Mouse (Mus musculus): ENCODE measurements around the gene Olfr1412. TPM values are rescaled to one million over a fixed set of nuclear protein-coding genes. Genes with fewer than 3 reads are reported as not detected.

Olfr1412 gene
- polyA plus RNA-seq, 1 experiment from 2014 or later: not detected

GRCm38 (mm10) chr1:92596019-92596418, 10.4 kb downstream of the Olfr1412 start:
- H3K4me1 ChIP-seq (replicated peaks; ENCODE audit: control insufficient read depth, insufficient read depth): no peaks in the 10 kb centered on the region
- no peak for DNase-seq (ENCODE audit: low spot score)
- H3K4me3 ChIP-seq (ENCODE audit: low read depth, low read length): no peak overlapping the region
- 68% methylated on average over 3 of the region's 3 CpGs for WGBS
- H3K4me2 ChIP-seq (replicated peaks; ENCODE audit: low read depth): no peak overlapping the region
- H3K9ac ChIP-seq (ENCODE audit: low read length): no peak overlapping the region
- no peaks in the 10 kb centered on the region for H3K36me3 ChIP-seq (ENCODE audit: control insufficient read depth, insufficient read depth, low read length)
- H3K9me3 ChIP-seq (ENCODE audit: control insufficient read depth, low read length): no peaks in the 10 kb centered on the region
- H3K27me3 ChIP-seq (ENCODE audit: control insufficient read depth, insufficient read depth, low read length): no peaks in the 10 kb centered on the region
- no peak for ATAC-seq (ENCODE audit: low FRiP score, low TSS enrichment)
- TF ChIP-seq EP300 (optimal IDR thresholded peaks at IDR 0.05): no peak
- TF ChIP-seq CTCF (IDR thresholded peaks at IDR 0.05; ENCODE audit: low read depth): no peak
- H3K27ac ChIP-seq (replicated peaks): no peak overlapping the region

- no peak for DNase-seq (ENCODE audit: low spot score)
- 89% methylated on average over 1 of the region's 1 CpGs for WGBS
- H3K4me2 ChIP-seq (replicated peaks; ENCODE audit: low read depth): no peak within 1 kb of the TSS
- no peak for ATAC-seq (ENCODE audit: low FRiP score, low TSS enrichment)
- H3K9me3 ChIP-seq (ENCODE audit: control insufficient read depth, low read length): no peaks in the 10 kb centered on the region
- H3K36me3 ChIP-seq (ENCODE audit: control insufficient read depth, insufficient read depth, low read length): no peaks in the 10 kb centered on the region
- TF ChIP-seq EP300 (optimal IDR thresholded peaks at IDR 0.05): no peak
- no peak for TF ChIP-seq CTCF (IDR thresholded peaks at IDR 0.05; ENCODE audit: low read depth)
- no peaks in the 10 kb centered on the region for H3K27me3 ChIP-seq (ENCODE audit: control insufficient read depth, insufficient read depth, low read length)
- no peaks in the 10 kb centered on the region for H3K4me1 ChIP-seq (replicated peaks; ENCODE audit: control insufficient read depth, insufficient read depth)
- H3K27ac ChIP-seq (replicated peaks): no peak within 1 kb of the TSS
- H3K4me3 ChIP-seq (ENCODE audit: low read depth, low read length): no peak within 1 kb of the TSS
- no peak within 1 kb of the TSS for H3K9ac ChIP-seq (ENCODE audit: low read length)
These were observed 19.9 kb downstream of the Olfr1412 start, which contains the start of gene Olfr1410 for GRCm38 (mm10) chr1:92605482-92605881. Gene Olfr1410, plus strand, starts transcription at chr1:92605782.

GRCm38 (mm10) chr1:92607711-92608110, 22.1 kb downstream of the Olfr1412 start:
- no peaks in the 10 kb centered on the region for H3K4me1 ChIP-seq (replicated peaks; ENCODE audit: control insufficient read depth, insufficient read depth)
- H3K4me3 ChIP-seq (ENCODE audit: low read depth, low read length): no peak overlapping the region
- no peak overlapping the region for H3K9ac ChIP-seq (ENCODE audit: low read length)
- H3K27me3 ChIP-seq (ENCODE audit: control insufficient read depth, insufficient read depth, low read length): no peaks in the 10 kb centered on the region
- TF ChIP-seq CTCF (IDR thresholded peaks at IDR 0.05; ENCODE audit: low read depth): no peak
- TF ChIP-seq EP300 (optimal IDR thresholded peaks at IDR 0.05): no peak
- DNase-seq (ENCODE audit: low spot score): no peak
- ATAC-seq (ENCODE audit: low FRiP score, low TSS enrichment): no peak
- H3K4me2 ChIP-seq (replicated peaks; ENCODE audit: low read depth): no peak overlapping the region
- H3K36me3 ChIP-seq (ENCODE audit: control insufficient read depth, insufficient read depth, low read length): no peaks in the 10 kb centered on the region
- no peaks in the 10 kb centered on the region for H3K9me3 ChIP-seq (ENCODE audit: control insufficient read depth, low read length)
- WGBS: 73% methylated on average over 4 of the region's 4 CpGs
- no peak overlapping the region for H3K27ac ChIP-seq (replicated peaks)

GRCm38 (mm10) chr1:92611008-92611407, 25.4 kb downstream of the Olfr1412 start:
- DNase-seq (ENCODE audit: low spot score) (peak; percentile 57), ATAC-seq (ENCODE audit: low FRiP score, low TSS enrichment) (no peak)
- Histone ChIP-seq H3K4me3 (ENCODE audit: low read depth, low read length) (no peak overlapping the region), H3K4me2 (replicated peaks; ENCODE audit: low read depth) (no peak overlapping the region), H3K9ac (ENCODE audit: low read length) (no peak overlapping the region), H3K9me3 (ENCODE audit: control insufficient read depth, low read length) (no peaks in the 10 kb centered on the region), H3K27me3 (ENCODE audit: control insufficient read depth, insufficient read depth, low read length) (no peaks in the 10 kb centered on the region), H3K36me3 (ENCODE audit: control insufficient read depth, insufficient read depth, low read length) (no peaks in the 10 kb centered on the region), H3K27ac (replicated peaks) (no peak overlapping the region), H3K4me1 (replicated peaks; ENCODE audit: control insufficient read depth, insufficient read depth) (no peaks in the 10 kb centered on the region)
- TF ChIP-seq EP300 (optimal IDR thresholded peaks at IDR 0.05) (no peak), CTCF (IDR thresholded peaks at IDR 0.05; ENCODE audit: low read depth) (peak; percentile 90)
- 3% methylated on average over 5 of the region's 5 CpGs for WGBS

- no peaks in the 10 kb centered on the region for H3K36me3 ChIP-seq (ENCODE audit: control insufficient read depth, insufficient read depth, low read length)
- no peak overlapping the region for H3K9ac ChIP-seq (ENCODE audit: low read length)
- no peaks in the 10 kb centered on the region for H3K9me3 ChIP-seq (ENCODE audit: control insufficient read depth, low read length)
- no peak for ATAC-seq (ENCODE audit: low FRiP score, low TSS enrichment)
- DNase-seq (ENCODE audit: low spot score): no peak
- H3K27ac ChIP-seq (replicated peaks): no peak overlapping the region
- H3K4me1 ChIP-seq (replicated peaks; ENCODE audit: control insufficient read depth, insufficient read depth): no peaks in the 10 kb centered on the region
- H3K4me2 ChIP-seq (replicated peaks; ENCODE audit: low read depth): no peak overlapping the region
- H3K27me3 ChIP-seq (ENCODE audit: control insufficient read depth, insufficient read depth, low read length): no peaks in the 10 kb centered on the region
- no peak for TF ChIP-seq EP300 (optimal IDR thresholded peaks at IDR 0.05)
- no peak for TF ChIP-seq CTCF (IDR thresholded peaks at IDR 0.05; ENCODE audit: low read depth)
- no peak overlapping the region for H3K4me3 ChIP-seq (ENCODE audit: low read depth, low read length)
- WGBS: 35% methylated on average over 4 of the region's 4 CpGs
These were observed 27.6 kb downstream of the Olfr1412 start for GRCm38 (mm10) chr1:92613175-92613574.

- DNase-seq (ENCODE audit: low spot score): no peak
- Histone ChIP-seq H3K36me3 (ENCODE audit: control insufficient read depth, insufficient read depth, low read length) (no peaks in the 10 kb centered on the region), H3K4me1 (replicated peaks; ENCODE audit: control insufficient read depth, insufficient read depth) (no peaks in the 10 kb centered on the region), H3K9ac (ENCODE audit: low read length) (no peak overlapping the region), H3K27ac (replicated peaks) (no peak overlapping the region), H3K4me3 (ENCODE audit: low read depth, low read length) (no peak overlapping the region), H3K9me3 (ENCODE audit: control insufficient read depth, low read length) (no peaks in the 10 kb centered on the region), H3K27me3 (ENCODE audit: control insufficient read depth, insufficient read depth, low read length) (no peaks in the 10 kb centered on the region), H3K4me2 (replicated peaks; ENCODE audit: low read depth) (no peak overlapping the region)
- no peak for ATAC-seq (ENCODE audit: low FRiP score, low TSS enrichment)
- 5% methylated on average over 1 of the region's 1 CpGs for WGBS
- TF ChIP-seq CTCF (IDR thresholded peaks at IDR 0.05; ENCODE audit: low read depth) (peak; percentile 75), EP300 (optimal IDR thresholded peaks at IDR 0.05) (no peak)
These were observed 28.9 kb downstream of the Olfr1412 start for GRCm38 (mm10) chr1:92614516-92614915.
